Mouse (Mus musculus) G1E (cell line): ENCODE measurements at regions not wholly inside any gene's neighbourhood (a gene's known extent, or its start where the extent isn't known, plus 50 kb on each side); places are given as distances from the start of the nearest gene placed in this dataset.

Experiments used
- CTCF ChIP-seq: IDR thresholded peaks from 2 replicates; pipeline ENCODE4 v1.5.1; 2012; ENCODE audit warnings: low read depth, low read length, inconsistent platforms, mixed read lengths
- GATA2 ChIP-seq: IDR thresholded peaks from 2 replicates; pipeline ENCODE4 v1.6.1; 2012; ENCODE audit warnings: low read depth, low read length, inconsistent platforms, borderline replicate concordance

DNA sequence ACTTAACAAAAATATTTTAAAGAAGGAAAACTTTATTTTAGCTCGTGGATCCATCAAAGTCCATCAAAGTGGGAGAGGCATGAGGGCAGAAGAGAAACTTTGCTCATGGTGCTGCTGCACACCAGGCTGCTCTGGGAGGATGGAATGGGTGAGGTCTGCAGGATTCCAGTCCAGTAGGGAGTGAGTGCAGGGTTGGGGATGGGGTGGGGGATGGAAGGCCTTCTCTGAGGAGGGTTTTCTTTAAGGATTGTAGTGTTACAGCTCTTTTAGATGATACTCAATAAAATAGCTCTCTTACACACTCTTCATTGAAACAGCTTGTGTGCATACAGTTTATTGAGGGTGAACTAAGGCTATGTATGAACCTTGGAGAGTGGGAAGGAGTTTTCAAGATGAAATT is 195.0 kb downstream of the Pros1 start:
- TF ChIP-seq CTCF (no peak), GATA2 (no peak)
